Mouse (Mus musculus) C3H10T1/2 (cell line): ENCODE measurements around the gene Olfr48. TPM values are rescaled to one million over a fixed set of nuclear protein-coding genes. Genes with fewer than 3 reads are reported as not detected.

ENCODE experiments used
- polyA plus RNA-seq, 2 experiments: library from polyadenylated mRNA; unstranded; fragments of >200 nt; fragmentation: generic; extraction: Trizol; gene quantifications; one replicate each; pipeline ENCODE4 v1.2.1; 2012; ENCODE audit warnings: missing spikeins in 2 of 2

Gene Olfr48
- not detected for polyA plus RNA-seq

GRCm38 (mm10) chr2:89848105-89848504 is at the start of gene Olfr48:
TSS of gene Olfr48 (minus strand) at chr2:89848205.

GRCm38 (mm10) chr2:89878137-89878536 is 30.1 kb upstream of the Olfr48 start, which contains the start of gene Olfr1257:
TSS of gene Olfr1257 (plus strand) at chr2:89878437.

GRCm38 (mm10) chr2:89841455-89841854 is 6.5 kb downstream of the Olfr48 start, which contains the start of gene Olfr1256:
TSS of gene Olfr1256 (minus strand) at chr2:89841555.

GRCm38 (mm10) chr2:89811751-89812150 is 36.3 kb downstream of the Olfr48 start, which contains the start of gene Olfr1255:
TSS of gene Olfr1255 (plus strand) at chr2:89812051.

GRCm38 (mm10) chr2:89793519-89793918 is 54.5 kb downstream of the Olfr48 start, which contains the start of gene Olfr1254:
TSS of gene Olfr1254 (minus strand) at chr2:89793619.

Other genes with a start within 250 kb of the Olfr48 start
- gene Olfr1247, start 234.1 kb downstream of the Olfr48 start, polyA plus RNA-seq, result not detected
- gene Olfr1248, start 230.0 kb downstream of the Olfr48 start, polyA plus RNA-seq, result not detected
- not detected for gene Olfr1249, start 213.2 kb downstream of the Olfr48 start, polyA plus RNA-seq
- gene Olfr1250, start 186.7 kb downstream of the Olfr48 start, polyA plus RNA-seq, result not detected
- gene Olfr1251, start 176.3 kb downstream of the Olfr48 start, polyA plus RNA-seq, result not detected
- not detected for gene Olfr1252, start 123.2 kb downstream of the Olfr48 start, polyA plus RNA-seq
- gene Olfr1253, start 91.1 kb downstream of the Olfr48 start, polyA plus RNA-seq, result not detected
- not detected for gene Olfr1254, start 54.6 kb downstream of the Olfr48 start, polyA plus RNA-seq
- gene Olfr1255, start 36.2 kb downstream of the Olfr48 start, polyA plus RNA-seq, result not detected
- gene Olfr1256, start 6.7 kb downstream of the Olfr48 start, polyA plus RNA-seq, result not detected
- gene Olfr1257, start 30.2 kb upstream of the Olfr48 start, polyA plus RNA-seq, result not detected
- gene Olfr1258, start 79.1 kb upstream of the Olfr48 start, polyA plus RNA-seq, result not detected
- not detected for gene Olfr1259, start 100.5 kb upstream of the Olfr48 start, polyA plus RNA-seq
- not detected for gene Olfr1260, start 126.1 kb upstream of the Olfr48 start, polyA plus RNA-seq
- not detected for gene Olfr1261, start 143.0 kb upstream of the Olfr48 start, polyA plus RNA-seq
- gene Olfr1262, start 151.9 kb upstream of the Olfr48 start, polyA plus RNA-seq, result not detected
- not detected for gene Olfr1263, start 163.9 kb upstream of the Olfr48 start, polyA plus RNA-seq
- gene Olfr1264, start 177.4 kb upstream of the Olfr48 start, polyA plus RNA-seq, result not detected
- gene Olfr1265, start 187.1 kb upstream of the Olfr48 start, polyA plus RNA-seq, result not detected
- gene Olfr140, start 215.4 kb upstream of the Olfr48 start, polyA plus RNA-seq, result not detected